Mouse (Mus musculus) embryo, embryonic 10 days (tissue): ENCODE results near the gene N4bp3.
"Not testable (repeated sequence)": the region's sequence is repeated elsewhere in the genome, so short reads cannot be mapped to it uniquely, and the experiment has no call there.

ENCODE experiments used
- DNase-seq: peaks from one replicate; pipeline ENCODE4 v3.0.0-alpha.2; 2015; ENCODE audit warnings: low spot score

The N4bp3 gene

DNA sequence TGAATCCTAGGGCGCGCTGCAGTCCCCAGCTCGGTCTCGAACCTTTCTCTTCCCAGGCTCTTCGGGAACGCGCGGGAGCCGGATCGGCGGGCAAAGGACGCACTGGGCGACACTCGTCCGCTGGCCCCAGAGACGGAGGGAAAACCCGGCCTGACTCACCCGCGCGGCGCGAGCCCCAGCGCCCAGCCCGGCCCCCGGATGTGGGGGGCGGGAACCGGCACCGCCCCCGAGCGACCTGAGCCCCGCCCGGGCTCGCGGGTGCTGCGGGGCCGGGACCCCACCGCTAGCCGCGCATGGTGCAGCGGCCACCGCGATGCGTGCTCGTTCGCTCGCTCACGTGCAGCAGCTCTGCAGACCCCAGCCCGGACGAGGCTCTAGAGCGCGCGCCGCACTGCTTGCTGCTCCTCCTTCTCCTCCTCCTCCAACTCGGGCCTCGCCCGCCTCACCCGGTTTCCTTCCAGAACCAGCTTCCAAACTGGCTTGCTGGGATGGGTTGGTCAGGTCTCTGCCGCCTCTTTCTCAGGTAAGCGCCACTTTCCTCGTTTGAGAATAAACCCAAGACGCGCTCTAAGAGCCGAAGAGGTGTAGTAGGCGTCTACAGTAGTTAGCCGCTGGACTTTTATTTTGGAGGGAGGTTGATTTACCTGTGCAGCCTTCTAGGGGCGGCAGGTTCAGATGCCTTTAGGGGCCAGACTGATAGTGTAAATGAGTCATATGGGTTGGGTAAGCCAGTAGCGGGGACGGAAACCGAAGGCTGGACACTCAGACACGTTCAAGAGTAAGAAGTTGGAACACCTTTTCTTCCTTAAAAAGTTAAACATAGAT lies at the start of gene N4bp3, which contains the start of gene D930048N14Rik:
N4bp3 (minus strand) TSS at position 152 of the 825 bp plus-strand sequence.
D930048N14Rik (plus strand) TSS at position 264 of the 825 bp plus-strand sequence.
- peak; percentile 86 for DNase-seq

DNA sequence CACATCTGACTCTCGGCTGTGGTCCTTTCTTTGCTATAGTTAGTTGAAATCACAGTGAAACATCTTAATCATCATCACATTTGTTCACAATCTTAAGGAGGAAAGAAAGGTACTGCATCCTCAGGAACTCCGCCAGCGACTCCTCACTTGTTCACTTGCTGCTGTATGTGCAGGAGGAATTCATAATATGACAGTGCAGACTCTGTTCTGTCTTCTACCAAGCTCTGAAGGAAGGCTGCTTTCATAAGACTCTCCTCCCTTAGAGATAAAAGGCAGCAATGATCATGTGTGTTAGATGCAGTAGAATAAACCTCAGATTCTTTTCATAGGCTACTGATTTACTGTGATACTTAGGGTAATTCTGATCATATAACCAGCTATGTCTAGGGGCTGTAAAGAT lies 44.3 kb upstream of the N4bp3 start:
- no peak for DNase-seq

DNA sequence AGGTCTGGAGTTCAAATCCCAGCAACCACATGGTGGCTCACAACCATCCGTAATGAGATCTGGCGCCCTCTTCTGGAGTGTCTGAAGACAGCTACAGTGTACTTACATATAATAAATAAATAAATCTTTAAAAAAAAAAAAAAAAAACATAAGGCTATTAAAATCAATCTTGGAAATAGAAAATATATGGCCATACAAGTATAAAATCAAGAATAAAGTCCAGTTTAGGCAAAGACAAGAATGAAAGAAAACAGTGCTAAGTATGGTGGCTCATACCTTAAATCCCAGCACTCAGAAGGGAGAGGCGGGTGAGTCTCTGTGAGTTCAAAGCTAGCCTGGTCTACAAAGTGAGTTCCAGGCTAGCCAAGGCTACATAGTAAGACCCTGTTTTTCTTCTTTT lies 40.0 kb upstream of the N4bp3 start:
- not testable (repeated sequence) for DNase-seq

DNA sequence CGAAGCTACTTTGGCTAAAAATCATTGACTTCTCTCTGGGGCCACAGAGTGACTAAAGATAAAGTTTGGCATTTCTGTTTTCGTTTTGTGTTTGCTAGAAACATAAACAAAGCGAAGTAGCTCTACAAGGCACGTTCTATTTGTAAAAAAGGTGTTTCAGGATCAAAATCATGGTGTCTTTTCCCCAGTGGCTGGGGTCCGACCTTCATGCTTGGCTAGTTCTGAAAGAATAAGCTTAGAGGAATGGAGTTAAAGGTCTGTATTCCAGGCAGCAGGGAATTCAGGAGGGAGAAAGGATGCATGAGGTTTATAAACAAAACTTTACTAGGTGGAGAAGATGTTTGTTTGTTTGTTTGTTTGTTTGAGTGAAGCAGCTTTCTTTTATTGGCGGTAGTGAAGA lies 38.7 kb upstream of the N4bp3 start:
- no peak for DNase-seq

DNA sequence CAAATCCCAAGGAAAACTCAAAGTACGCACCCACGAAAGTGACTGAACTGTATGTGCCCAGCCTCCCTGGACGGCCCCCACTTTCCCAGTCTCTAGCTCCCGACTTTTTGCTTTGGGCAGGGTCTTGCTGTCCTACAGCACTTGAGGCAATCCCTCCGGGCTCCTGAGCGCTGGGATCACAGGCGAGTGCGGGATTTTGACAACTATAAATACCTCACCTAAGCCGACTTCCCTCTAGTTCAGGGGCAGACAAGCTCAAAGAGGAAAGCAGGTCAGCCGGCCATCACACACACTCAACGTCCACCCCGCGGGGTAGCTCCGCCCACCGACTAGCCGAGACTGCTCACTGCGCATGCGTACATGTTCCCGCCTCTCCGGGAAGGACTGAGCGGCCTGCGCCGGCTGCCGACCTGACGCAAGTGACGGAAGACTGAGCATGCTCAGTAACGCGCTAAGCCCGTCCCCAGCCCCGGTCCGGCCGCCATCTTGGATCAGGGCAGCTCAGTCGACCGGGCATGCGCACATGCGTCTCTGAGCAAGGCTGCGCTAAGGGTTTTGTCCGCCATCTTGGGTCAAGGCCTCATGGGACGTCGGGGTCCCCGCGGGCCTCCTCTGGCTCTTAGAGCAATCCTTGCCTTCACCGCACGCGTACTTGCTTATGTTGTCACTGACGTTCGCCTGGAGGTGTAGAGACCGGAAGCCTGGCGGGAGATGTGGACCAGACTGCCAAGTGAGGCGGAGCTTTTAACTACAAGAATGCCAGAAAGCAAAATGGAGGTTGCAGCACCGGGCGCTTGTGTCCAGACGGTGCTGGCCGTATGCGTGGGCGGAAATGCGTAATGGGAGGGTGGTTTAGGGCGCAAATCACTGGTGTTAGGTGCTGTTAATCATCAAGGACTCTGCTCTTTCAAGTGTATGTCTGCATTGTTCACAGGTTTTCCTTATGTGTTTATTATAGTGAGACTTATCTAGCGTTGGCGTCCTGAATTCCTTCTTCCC lies 38.0 kb upstream of the N4bp3 start, which contains the start of gene 0610009B22Rik:
0610009B22Rik (minus strand) TSS at position 545 of the 999 bp plus-strand sequence.
- peak; percentile 100 for DNase-seq

DNA sequence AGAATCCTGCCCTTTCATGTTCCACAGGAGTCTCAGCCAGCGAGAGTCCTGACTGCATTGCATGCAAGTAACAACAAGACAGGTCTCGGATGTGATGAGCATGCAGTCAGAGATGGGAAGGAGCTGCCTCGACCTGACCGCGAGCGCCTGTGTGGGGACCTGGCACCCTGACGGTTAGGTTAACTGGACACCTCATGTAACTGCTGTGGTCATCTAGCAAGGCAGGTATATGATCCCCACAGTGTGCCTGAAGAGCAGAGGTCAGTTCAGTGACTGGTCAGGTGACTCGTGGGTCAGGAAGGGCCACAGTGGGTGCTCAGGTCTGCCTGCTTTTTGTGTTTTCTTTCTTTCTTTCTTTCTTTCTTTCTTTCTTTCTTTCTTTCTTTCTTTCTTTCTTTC lies 31.3 kb upstream of the N4bp3 start:
- DNase-seq, result peak; percentile 8

DNA sequence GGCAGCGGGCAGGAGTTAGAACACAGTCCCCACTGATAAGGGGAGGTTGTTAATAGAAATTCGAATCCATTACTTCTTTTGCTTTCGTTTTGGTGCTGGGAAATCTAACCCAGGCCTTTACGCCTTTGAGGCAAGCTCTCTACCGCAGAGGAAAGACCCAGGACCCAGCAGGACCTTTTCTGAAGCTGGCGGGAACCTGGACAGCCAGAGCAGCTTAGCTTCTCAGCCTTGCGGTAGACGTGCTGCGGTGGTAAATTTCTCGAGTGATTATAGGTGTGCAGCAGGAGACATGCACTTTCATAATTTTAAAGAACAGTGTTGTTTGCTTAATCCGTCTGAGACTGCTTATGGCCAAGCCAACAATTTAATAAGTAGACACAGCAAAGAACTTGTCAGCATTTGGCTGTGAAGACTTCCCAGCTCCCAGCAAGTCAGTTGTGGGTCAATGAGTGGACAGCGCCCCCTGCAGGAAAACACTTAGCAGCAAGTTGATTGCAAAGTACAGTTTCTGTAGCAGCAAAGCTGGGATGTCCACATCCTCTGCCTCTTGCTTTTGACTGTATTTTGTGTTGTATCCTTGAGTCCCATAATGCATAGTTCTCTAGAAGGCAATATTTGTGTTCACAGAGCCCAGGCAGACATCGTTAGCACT lies 30.8 kb upstream of the N4bp3 start:
- peak; percentile 90 for DNase-seq

DNA sequence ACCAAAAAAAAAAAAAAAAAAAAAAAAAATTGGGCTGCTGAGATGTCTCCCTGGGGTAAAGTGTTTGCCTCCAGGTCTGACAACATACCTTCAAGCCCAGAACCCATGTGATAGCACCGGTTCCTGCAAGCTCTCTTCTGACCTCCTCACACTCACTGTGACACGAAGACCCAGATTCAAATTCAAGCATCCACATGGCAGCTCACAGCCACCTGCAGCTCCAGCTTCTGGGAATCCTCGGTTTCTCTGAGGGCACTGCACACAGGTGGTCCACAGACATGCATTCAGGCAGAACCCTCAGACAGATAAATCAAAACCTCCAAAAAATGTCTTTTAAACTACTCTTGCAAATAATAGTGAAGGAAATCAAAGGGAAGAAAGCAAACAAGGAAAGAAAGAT lies 28.8 kb upstream of the N4bp3 start:
- no peak for DNase-seq

DNA sequence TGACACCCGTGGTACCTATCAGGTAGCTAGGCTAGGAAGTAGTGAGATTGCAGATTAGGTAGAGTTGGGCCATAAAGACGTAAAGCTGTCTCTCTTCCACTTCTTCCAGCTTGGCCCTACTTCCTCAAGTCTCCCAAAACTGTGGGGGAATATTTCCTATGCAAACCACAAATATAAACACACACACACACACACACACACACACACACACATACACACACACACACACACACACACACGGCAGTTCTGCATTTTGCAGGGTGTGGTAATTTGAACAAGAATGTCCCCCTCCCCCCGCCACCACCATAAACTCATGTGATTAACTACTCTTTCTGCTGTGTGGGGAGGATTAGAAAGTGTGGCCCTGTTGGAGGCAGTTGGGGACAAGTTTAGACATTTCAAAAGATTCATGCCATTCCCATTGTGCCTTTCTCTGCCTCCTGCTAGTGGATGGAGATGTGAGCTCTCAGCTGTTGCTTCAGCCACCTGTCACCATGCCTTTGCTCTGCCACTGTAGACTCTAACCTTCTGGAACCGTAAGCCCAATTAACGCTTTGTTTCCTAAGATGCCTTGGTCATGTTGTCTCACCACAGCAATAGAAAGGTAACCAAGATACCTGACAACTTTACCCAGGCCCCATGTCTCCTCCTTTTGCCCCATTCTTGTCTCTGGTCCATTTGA lies 27.2 kb upstream of the N4bp3 start:
- no peak for DNase-seq

DNA sequence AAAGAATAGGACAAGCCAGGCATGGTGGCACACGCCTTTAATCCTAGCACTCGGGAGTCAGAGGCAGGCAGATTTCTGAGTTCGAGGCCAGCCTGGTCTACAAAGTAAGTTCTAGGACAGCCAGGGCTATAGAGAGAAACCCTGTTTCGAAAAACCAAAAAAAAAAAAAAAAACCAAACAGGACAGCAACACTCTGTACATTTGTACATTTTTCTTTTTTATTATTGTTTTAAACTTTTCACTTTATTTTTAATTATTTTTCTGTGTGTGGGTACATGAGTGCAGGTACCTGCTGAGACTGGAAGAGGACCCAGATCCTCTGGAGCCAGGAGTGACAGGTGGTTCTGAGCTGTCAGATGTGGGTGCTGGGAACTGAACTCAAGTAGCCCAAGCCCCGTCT lies 24.7 kb upstream of the N4bp3 start:
- DNase-seq, result no peak

DNA sequence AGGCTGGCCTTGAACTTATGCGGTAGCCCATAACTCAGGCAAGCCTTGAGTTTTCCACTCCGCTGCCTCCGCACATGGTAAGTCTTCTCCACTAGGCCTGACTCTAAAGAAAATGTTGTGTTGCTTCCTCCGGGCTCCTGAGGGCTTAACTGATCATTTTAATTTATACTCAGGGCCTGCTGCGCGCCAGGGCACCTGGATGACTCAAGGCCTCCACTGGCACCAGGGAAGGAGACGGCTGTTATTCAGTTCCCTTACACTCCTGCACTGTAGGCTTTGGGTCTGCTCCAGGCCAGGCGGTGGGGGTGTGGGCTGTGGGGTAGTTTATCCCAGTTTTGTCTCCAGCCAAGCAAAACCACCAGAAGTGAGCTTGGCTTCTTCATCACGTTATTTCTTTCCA lies 22.6 kb upstream of the N4bp3 start:
- DNase-seq, result no peak

DNA sequence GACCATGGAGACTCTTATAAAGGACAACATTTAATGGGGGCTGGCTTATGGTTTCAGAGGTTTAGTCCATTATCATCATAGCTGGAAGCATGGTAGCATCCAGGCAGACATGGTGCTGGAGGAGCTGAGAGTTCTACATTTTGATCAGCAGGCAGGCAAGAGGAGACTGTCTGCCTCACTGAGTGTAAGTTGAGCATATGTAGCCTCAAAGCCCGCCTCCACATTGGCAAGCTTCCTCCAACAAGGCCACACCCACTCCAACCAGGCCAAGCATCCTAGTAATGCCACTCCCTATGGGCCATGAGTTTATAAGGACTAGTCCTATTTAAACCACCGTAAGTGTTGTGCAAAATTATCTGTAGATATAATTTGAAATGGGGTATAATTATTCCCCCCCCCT lies 20.7 kb upstream of the N4bp3 start:
- DNase-seq, result no peak

DNA sequence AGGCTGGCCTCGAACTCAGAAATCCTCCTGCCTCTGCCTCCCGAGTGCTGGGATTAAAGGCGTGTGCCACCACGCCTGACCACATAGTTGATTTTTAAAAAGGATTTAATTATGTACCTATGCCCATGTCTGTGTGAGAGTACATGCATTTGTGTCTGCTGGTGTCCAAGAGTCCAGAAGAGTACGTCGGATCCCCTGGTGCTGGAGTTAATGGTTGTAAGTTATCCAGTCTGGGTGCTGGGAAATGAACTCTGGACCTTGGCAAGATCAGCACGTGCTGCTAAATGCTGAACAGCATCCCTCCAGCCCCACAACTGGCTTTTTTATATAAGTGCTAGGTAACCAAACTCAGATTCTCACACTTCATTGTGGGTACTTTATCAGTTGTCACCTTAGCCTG lies 20.2 kb upstream of the N4bp3 start:
- DNase-seq, result no peak

DNA sequence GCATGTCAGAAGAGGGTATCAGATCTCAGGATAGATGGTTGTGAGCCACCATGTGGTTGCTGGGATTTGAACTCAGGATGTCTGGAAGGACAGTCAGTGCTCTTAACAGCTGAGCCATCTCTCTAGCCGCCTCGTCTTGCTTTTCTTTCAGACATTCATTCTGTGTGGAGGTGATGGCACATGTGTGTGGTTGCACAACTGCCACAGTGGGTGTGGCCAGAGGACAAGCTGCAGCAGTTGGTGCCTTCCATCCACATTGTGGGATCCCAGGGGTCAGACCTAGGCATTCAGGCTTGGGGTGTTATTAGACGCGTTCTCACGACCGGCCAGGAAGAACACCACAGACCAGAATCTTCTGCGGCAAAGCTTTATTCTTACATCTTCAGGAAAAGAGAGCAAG lies 14.1 kb upstream of the N4bp3 start:
- DNase-seq, result not testable (repeated sequence)

DNA sequence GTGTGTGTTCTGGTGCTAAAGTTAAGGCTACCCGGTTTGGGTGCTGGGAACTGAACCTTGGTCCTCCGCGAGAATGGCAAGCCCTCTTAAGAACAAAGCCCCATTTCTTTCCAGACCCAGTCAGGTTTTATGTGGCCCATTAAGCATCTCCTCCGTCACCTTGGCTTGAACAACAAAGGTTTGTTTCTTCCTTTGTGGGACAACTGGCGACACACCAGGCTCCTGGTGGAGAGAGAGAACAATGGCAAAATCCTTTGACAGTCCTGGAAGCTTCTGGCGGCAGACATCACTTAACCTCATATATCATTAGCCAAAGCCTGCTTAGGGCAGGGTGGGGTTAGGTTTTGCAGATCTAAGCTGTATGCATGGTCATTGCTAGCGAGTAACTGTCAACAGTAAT lies 12.0 kb upstream of the N4bp3 start:
- DNase-seq, result no peak

DNA sequence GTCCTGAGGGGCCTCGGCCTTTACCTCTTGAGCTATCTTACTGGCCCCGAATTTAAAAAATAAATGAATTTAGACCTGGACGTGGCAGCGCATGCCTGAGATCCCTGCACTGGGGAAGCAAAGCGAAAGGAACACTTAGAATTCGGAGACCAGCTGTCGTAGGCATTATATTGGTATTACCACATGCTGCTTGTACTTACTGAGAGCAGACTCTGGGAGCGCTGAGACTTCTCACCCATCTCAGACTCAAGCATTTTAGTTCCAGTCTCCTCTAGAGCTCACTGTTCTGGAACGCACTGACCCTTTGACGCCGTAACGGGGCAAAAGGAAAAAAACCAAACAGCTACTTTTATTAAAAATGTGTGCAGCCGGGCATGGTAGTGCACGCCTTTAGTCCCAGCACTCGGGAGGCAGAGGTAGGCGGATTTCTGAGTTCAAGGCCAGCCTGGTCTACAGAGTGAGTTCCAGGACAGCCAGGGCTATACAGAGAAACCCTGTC lies 11.3 kb upstream of the N4bp3 start:
- no peak for DNase-seq

DNA sequence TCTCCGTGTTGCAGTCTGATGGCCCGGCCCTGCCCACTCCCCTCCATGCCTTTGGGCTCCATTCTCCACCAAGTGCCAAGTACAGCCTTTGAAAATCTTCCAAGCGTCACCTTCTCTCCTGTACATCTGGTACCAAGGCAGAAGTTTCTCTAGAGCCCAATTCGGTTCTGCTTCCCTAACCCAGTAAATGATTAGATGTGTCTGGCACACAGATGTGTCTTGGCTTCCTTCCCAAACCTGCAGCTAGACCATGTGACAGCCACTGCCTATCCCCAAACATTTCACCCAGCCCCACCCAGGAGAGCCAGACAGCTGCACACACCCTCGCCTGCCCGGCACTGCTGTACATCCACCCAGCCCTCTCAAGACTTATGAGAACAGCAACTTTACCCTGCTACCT lies 8.1 kb upstream of the N4bp3 start:
- no peak for DNase-seq

DNA sequence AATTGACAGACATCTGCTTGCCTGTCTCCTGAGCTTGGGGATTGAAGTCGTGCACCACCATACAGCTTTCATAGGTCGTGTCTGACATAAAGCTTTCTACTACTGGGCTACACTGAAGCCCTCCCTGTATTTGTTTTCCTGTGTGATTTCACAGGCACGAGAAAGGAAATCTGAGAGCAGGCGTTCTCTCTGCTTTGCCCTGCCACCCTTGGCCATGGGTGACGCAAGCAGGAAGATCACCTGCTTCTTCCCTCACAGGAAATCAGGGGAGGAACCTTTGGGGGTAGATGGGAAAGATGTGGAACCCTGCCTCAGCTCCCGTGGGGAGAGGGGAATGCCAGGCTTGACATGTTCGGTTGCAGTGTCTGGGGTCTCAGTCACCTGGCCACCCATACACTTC lies 7.6 kb upstream of the N4bp3 start:
- no peak for DNase-seq

DNA sequence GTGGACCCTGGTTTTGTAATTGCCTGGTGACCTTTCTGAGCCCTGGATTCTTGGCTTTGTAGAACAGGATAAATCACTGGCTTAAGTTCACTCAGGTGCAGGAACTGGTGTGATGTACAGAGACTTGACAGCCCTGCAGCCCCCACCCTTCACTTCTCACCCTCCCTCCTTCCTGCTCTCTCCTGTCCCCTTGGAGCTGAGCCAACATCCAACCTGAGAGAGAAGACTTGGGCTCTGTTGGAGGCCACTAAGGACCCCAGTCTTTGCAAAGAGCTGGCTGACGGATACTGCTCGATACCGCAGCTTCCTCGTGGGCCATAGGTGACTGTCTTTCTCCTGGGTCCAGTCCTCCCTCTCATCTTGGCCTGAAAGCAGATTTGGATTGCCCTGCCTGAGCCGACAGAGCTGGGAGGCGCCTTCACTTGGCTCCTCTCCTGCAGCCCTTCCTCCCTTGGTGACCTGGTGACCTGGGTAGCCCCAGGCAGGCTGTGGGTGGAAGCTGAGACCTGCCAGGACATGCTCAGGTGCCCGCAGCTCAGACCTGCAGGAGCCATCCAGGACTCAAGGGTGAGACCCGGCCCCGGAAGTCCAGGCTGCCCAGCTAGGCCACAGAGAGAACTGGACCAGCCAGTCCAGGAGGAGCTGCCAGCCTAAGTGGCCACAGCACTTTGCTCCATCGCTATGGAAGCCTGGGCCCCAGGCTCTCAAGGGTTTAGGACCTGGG lies 6.3 kb upstream of the N4bp3 start:
- DNase-seq, result peak; percentile 15

DNA sequence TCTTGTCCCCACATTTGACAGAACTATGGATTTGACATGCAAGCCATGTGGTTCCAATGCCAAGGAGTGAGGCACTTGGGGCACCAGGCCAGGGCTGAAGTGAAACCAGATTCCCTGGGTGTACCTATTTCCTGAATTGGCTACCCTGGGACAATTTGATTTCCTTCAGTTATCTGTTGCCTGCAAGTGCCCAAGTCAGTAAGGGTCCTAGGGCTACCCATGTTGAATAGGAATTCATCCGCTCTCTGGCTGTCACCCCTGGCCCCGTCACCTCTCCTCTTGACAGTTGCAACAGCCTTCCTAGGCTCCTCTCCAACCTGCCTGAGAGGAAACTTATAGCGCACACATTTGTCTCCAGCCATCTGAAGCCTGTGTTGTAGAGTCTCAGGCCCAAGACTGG lies 4.2 kb upstream of the N4bp3 start:
- DNase-seq, result no peak

DNA sequence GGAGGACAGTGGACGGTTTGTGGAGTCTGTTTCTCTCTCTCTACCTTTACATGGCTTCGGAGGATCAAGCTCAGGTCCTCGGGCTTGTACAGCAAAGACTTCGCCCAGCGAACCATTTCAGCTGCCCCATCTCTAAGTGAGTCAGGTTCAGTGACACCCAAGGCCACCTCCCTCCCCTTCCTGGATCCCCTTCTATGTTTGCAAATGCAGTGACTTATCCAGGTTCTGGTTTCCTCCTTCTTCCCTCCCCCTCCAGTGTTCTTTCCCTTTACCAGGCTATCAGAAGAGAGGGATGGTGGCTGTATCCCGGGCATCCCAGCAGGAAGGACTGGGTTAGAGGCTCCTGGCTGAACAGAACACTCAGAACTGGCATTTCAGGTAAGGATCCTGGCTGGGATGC lies 3.1 kb upstream of the N4bp3 start:
- no peak for DNase-seq
